Mouse (Mus musculus) cerebellum, adult 8-10 months (tissue): ENCODE results near the gene Gm3460.
"Not testable (repeated sequence)": the region's sequence is repeated elsewhere in the genome, so short reads cannot be mapped to it uniquely, and the experiment has no call there.

Experiments
- DNase-seq: peaks from one replicate; pipeline ENCODE4 v3.0.0; 2022

Gene Gm3460

DNA sequence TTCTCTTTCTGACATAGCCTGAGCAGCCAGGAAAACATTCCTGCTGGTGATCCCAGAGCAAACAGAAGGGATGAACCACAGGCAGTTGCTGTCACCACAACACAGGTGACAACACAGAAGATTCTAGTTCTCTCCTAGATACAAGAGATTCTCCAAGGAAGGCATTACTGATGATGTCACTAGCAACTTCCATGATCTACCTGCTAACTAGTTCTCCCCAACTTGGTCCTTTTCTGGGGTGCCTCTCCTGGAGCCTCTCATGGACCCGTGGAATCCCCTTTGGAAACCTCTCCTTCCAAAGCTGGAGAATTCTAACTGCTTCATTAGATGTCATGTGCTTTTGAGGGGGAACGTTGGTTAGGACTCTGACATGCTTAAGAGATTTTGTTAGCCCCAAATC lies at the start of gene Gm3460:
TSS of gene Gm3460 (minus strand) at position 101 of the 400 bp plus-strand sequence.
- DNase-seq, result not testable (repeated sequence)

DNA sequence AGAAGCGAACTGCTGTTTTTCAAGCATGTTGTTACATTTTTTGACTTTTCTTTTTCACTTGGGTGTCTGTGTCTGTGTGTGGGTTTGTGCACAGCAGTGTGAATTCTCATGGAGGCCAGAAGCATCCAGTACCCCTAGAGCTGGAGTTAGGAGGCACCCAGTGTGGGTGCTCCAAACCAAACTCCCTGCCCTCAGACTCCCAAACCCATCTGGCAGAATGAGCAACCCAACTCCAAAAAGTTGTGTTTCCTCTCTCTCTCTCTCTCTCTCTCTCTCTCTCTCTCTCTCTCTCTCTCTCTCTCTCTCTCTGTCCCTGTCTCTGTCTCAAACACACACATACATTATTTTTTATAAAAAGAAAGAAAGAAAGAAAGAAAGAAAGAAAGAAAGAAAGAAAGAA lies 15.8 kb downstream of the Gm3460 start:
- DNase-seq, result not testable (repeated sequence)

DNA sequence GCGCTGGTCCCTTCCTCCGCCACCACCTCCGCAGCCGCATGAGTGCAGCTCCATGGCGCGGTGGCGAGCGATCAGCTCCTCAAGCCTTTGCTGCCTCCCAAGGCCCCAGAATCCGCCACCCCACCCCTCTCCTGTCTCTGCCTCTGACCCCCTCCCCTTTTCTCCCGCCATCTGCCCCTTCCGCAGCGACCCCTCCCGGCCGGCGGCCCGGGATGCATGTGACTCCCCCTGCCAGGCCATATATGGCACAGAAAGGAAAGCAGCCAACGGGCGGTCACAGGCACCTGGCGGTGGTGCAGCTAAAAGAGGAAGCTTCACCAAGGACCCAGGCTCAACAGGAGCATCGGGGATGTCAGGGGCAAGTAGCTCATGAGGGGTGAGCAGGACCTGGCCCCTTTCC lies 17.2 kb downstream of the Gm3460 start:
- DNase-seq, result not testable (repeated sequence)

- DNase-seq, result not testable (repeated sequence)
These were observed 17.7 kb downstream of the Gm3460 start for GRCm38 (mm10) chr14:6604551-6604950.

DNA sequence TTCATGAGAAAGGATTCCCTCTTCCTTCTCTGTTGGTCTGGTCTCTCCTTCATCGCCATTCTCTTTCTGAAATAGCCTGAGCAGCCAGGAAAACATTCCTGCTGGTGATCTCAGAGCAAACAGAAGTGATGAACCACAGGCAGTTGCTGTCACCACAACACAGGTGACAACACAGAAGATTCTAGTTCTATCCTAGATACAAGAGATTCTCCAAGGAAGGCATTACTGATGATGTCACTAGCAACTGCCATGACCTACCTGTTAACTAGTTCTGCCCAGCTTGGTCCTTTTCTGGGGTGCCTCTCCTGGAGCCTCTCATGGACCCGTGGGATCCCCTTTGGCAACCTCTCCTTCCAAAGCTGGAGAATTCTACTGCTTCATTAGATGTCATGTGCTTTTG lies 31.7 kb downstream of the Gm3460 start, which contains the start of gene Gm3629:
TSS of gene Gm3629 (minus strand) at position 101 of the 400 bp plus-strand sequence.
- DNase-seq, result not testable (repeated sequence)
